Mouse (Mus musculus) liver, adult 2 months (tissue): ENCODE measurements at regions not wholly inside any gene's neighbourhood (a gene's known extent, or its start where the extent isn't known, plus 50 kb on each side); places are given as distances from the start of the nearest gene placed in this dataset.

Experiments used
- CTCF ChIP-seq: fragments of 200-500 bp; IDR thresholded peaks from 2 replicates; pipeline ENCODE4 v1.5.1; 2011; ENCODE audit warnings: low read depth, low read length, control low read depth
- POLR2A ChIP-seq: fragments of 200-500 bp; IDR thresholded peaks from 2 replicates; pipeline ENCODE4 v1.6.1; 2011; ENCODE audit warnings: low read length, control low read depth; ENCODE audit not compliant: insufficient read depth; ENCODE audit errors: extremely low read depth

DNA sequence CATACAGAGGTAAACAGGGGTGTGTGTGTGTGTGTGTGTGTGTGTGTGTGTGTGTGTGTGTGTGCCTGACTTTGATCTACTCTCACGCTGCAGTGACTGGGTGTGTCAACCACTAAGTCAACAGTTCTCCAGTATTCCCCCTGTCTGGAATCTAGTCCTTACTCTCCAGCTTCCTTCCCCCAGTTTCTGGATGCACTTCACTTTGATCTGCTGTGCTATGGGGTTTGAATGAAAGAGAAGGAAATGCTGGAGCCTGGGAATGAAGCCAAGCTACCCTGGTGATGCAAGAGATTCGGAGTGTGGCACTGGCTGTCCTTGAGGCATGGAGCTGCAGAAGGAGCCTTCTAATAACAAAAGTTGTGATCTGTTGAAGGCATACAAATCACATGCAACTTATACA, 97.1 kb upstream of the Foxq1 start:
- no peak for TF ChIP-seq CTCF
- TF ChIP-seq POLR2A: no peak
